Mouse (Mus musculus) thymus, postnatal 14 days (tissue): ENCODE results near the gene Map3k9.

ENCODE experiments used
- DNase-seq: peaks from one replicate; pipeline ENCODE4 v3.0.0; 2021

Gene Map3k9

GRCm38 (mm10) chr12:81781105-81781909, at the start of gene Map3k9:
TSS of gene Map3k9 (minus strand) at chr12:81781175.
- peak; percentile 92 for DNase-seq

GRCm38 (mm10) chr12:81828355-81828754, 47.4 kb upstream of the Map3k9 start:
- DNase-seq = no peak

- no peak for DNase-seq
Observed at GRCm38 (mm10) chr12:81822778-81823480, 42.0 kb upstream of the Map3k9 start.

GRCm38 (mm10) chr12:81822176-81822575, 41.2 kb upstream of the Map3k9 start:
- no peak for DNase-seq

GRCm38 (mm10) chr12:81820700-81821099, 39.7 kb upstream of the Map3k9 start:
- no peak for DNase-seq

GRCm38 (mm10) chr12:81817126-81817505, 36.1 kb upstream of the Map3k9 start:
- DNase-seq = no peak

GRCm38 (mm10) chr12:81816330-81817125, 35.6 kb upstream of the Map3k9 start:
- no peak for DNase-seq

- DNase-seq = no peak
Observed at GRCm38 (mm10) chr12:81814742-81815141, 33.8 kb upstream of the Map3k9 start.

- DNase-seq = peak; percentile 25
Observed at GRCm38 (mm10) chr12:81810417-81810816, 29.4 kb upstream of the Map3k9 start.

GRCm38 (mm10) chr12:81808596-81808995, 27.6 kb upstream of the Map3k9 start:
- no peak for DNase-seq

GRCm38 (mm10) chr12:81807953-81808352, 27.0 kb upstream of the Map3k9 start:
- no peak for DNase-seq

GRCm38 (mm10) chr12:81807529-81807837, 26.5 kb upstream of the Map3k9 start:
- no peak for DNase-seq

- DNase-seq = peak; percentile 85
Observed at GRCm38 (mm10) chr12:81806759-81807528, 26.0 kb upstream of the Map3k9 start.

- no peak for DNase-seq
Observed at GRCm38 (mm10) chr12:81806114-81806513, 25.1 kb upstream of the Map3k9 start.

GRCm38 (mm10) chr12:81803803-81804202, 22.8 kb upstream of the Map3k9 start:
- no peak for DNase-seq

GRCm38 (mm10) chr12:81803016-81803415, 22.0 kb upstream of the Map3k9 start:
- no peak for DNase-seq

- DNase-seq = no peak
Observed at GRCm38 (mm10) chr12:81801134-81801533, 20.2 kb upstream of the Map3k9 start.

- peak; percentile 87 for DNase-seq
Observed at GRCm38 (mm10) chr12:81796541-81796940, 15.6 kb upstream of the Map3k9 start.

GRCm38 (mm10) chr12:81792511-81793218, 11.7 kb upstream of the Map3k9 start:
- DNase-seq = peak; percentile 33

GRCm38 (mm10) chr12:81789499-81789898, 8.5 kb upstream of the Map3k9 start:
- DNase-seq = no peak

- DNase-seq = peak; percentile 86
Observed at GRCm38 (mm10) chr12:81788672-81789084, 7.7 kb upstream of the Map3k9 start.

GRCm38 (mm10) chr12:81787262-81787661, 6.3 kb upstream of the Map3k9 start:
- DNase-seq = no peak
